Mouse (Mus musculus) left cerebral cortex, postnatal 10 days (tissue): Measurements from ENCODE around the gene Commd1. TPM values are rescaled to one million over a fixed set of nuclear protein-coding genes. Genes with fewer than 3 reads are reported as not detected.

Source experiments
- DNase-seq, 2 experiments: peaks; one replicate each; pipeline ENCODE4 v3.0.0; 2021 to 2022; ENCODE audit warnings: low spot score in 2 of 2, mixed read lengths in 1 of 2; ENCODE audit errors: extremely low spot score in 1 of 2
- intact Hi-C: fragments of 180-260 bp; cut with DNase I; formaldehyde crosslinking; loops from one replicate; pipeline ENCODE4 v1.15.1; 2025
- total RNA-seq, 2 experiments: library from RNA; stranded (reverse); gene quantifications; 2 replicates each; pipeline ENCODE4 v1.2.3; 2021

The Commd1 gene
- total RNA-seq, 2 experiments from 2014 or later, result 52.0 to 52.3 TPM

- intact Hi-C loops, result loop anchor here (5.0 kb wide), 1 partner anchor 111 kb away; no protein-coding TSS in a partner anchor
- DNase-seq, result no peak
Measured at GRCm38 (mm10) chr11:22856371-22856965, 125.7 kb downstream of the Commd1 start.

- no peak for DNase-seq
- intact Hi-C loops, result no loop called here
Measured at GRCm38 (mm10) chr11:22854571-22854970, 127.6 kb downstream of the Commd1 start.

GRCm38 (mm10) chr11:22853477-22854157 is 128.6 kb downstream of the Commd1 start:
- intact Hi-C loops, result no loop called here
- DNase-seq, result no peak

GRCm38 (mm10) chr11:22852510-22852909 is 129.7 kb downstream of the Commd1 start:
- intact Hi-C loops, result no loop called here
- no peak for DNase-seq

GRCm38 (mm10) chr11:22851416-22851815 is 130.8 kb downstream of the Commd1 start:
- DNase-seq, result no peak
- intact Hi-C loops, result no loop called here

GRCm38 (mm10) chr11:22850077-22850476 is 132.1 kb downstream of the Commd1 start:
- intact Hi-C loops, result no loop called here
- no peak for DNase-seq

- intact Hi-C loops, result no loop called here
- DNase-seq, result no peak
Measured at GRCm38 (mm10) chr11:22848649-22849195, 133.5 kb downstream of the Commd1 start.

GRCm38 (mm10) chr11:22847732-22848648 is 134.2 kb downstream of the Commd1 start:
- intact Hi-C loops, result no loop called here
- DNase-seq, result no peak

GRCm38 (mm10) chr11:22846960-22847731 is 135.0 kb downstream of the Commd1 start:
- intact Hi-C loops, result no loop called here
- DNase-seq, result no peak

Other genes starting within 250 kb of the Commd1 start
- 10 to 100 TPM in 1 of 2 experiments, 1 to 10 TPM in 1; 8.1 to 16.0 TPM for gene B3gnt2, start 121.4 kb downstream of the Commd1 start, total RNA-seq
- 10 to 100 TPM; 46.9 to 50.4 TPM for gene Zrsr1, start 10.4 kb downstream of the Commd1 start, total RNA-seq
- gene Gm28048, start 292 bp downstream of the Commd1 start, total RNA-seq, result 1 to 10 TPM; 6.9 to 7.5 TPM
- 100 to 1,000 TPM; 129 to 131 TPM for gene Cct4, start 8.1 kb upstream of the Commd1 start, total RNA-seq
- gene Fam161a, start 25.1 kb upstream of the Commd1 start, total RNA-seq, result 1 to 10 TPM; 3.1 to 3.7 TPM